Mouse (Mus musculus) kidney, adult 2 months (tissue): ENCODE results near the gene B2m.

ENCODE experiments used
- CTCF ChIP-seq: fragments of 200-500 bp; conservative IDR thresholded peaks from 2 replicates; pipeline ENCODE4 v1.5.1; 2011; ENCODE audit warnings: low read depth, mild to moderate bottlenecking, control low read depth, low read length, moderate library complexity, mixed read lengths; ENCODE audit not compliant: insufficient read depth, insufficient read length
- POLR2A ChIP-seq: fragments of 200-500 bp; IDR thresholded peaks from one replicate; pipeline ENCODE4 v1.6.1; 2011; ENCODE audit warnings: low read depth, low read length, control low read depth

DNA sequence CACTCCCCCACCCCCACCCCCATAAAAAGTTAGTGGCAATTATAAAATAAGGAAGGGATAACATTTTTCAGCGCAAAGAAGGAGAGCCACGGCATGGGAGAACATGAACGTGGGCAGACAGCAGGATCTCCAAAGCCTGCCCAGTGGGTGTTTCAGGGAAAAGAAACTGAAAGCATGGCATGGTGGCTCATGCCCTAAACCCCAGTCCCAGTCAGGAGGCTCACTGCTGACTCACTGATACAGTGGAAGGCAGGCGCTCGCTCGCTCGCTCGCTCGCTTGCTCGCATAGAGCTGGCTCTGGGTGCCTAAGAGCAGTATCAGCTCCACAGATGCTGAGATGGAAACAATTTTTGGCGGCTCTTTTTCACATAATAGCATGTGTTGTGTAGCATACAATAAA lies 16.8 kb downstream of the B2m start:
- TF ChIP-seq POLR2A = no peak
- no peak for TF ChIP-seq CTCF
